Mouse (Mus musculus) left cerebral cortex, postnatal 4 days (tissue): Measurements from ENCODE around the gene Olfr221. TPM values are rescaled to one million over a fixed set of nuclear protein-coding genes. Genes with fewer than 3 reads are reported as not detected.
A peak's percentile ranks its signal among the peaks of the same experiment; 100 is the strongest.

Experiments
- DNase-seq: peaks from one replicate; pipeline ENCODE4 v3.0.0-alpha.2; 2022
- intact Hi-C: fragments of 180-260 bp; cut with DNase I; formaldehyde crosslinking; loops from one replicate; pipeline ENCODE4 v1.15.1; 2025
- total RNA-seq, 2 experiments: library from RNA; stranded (reverse); gene quantifications; 2 replicates each; pipeline ENCODE4 v1.2.3; 2021

Olfr221 gene
- total RNA-seq, 2 experiments from 2014 or later = not detected

- DNase-seq = peak; percentile 99
- intact Hi-C loops = no loop called here
Observed at GRCm38 (mm10) chr14:52019590-52020340, 22.5 kb downstream of the Olfr221 start.

DNA sequence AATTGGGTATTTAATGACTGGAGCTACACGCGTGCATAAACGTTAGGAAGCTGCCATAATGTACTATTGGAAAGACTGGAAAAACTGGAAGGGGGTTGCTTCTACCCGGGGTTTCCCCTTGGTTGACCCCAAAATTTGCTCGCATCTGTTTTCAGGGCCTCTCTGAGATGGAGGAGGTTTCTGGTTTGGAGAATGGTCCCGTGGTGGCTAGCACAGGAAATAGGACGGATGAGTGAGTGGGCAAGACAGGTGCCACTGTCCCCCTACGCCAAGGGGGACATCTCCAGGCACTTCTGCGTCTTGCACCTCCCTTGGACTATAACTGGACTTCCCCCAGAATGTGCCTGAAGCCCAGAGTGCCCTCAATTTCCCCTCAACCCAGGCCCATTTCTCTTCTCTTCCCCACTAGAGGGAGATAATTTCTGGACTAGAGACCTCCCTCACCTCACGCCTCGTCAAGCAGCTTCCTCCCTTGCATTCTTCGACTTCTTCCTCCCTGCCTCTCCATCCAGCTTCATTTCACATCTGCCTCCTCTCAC lies 23.1 kb downstream of the Olfr221 start:
- intact Hi-C loops = no loop called here
- no peak for DNase-seq

- intact Hi-C loops = no loop called here
- no peak for DNase-seq
Observed at GRCm38 (mm10) chr14:52018248-52019050, 23.8 kb downstream of the Olfr221 start.

DNA sequence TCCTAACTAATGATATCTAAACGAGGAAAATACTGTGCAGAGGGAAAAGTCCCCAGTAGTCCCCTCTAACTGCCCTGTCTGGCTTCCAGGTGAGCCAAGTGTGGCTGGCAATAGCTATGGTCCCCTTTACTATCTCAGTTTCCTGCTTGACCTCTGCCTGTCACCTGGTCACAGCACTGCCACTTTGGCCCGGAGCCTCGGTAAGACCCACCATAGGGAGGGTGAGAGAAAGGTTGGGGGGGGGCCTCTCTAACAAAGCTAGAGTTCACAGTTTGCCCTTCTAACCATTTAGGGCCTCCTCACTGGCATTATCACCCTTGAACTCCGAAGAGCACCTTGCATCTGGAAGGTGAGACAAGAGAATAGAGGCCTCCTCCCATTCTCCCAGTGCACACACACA lies 24.6 kb downstream of the Olfr221 start:
- intact Hi-C loops = no loop called here
- DNase-seq = no peak

- intact Hi-C loops = no loop called here
- DNase-seq = no peak
Observed at GRCm38 (mm10) chr14:52016625-52017405, 25.4 kb downstream of the Olfr221 start.

- no peak for DNase-seq
Observed at GRCm38 (mm10) chr14:52015445-52016100, 26.7 kb downstream of the Olfr221 start, which contains the start of gene Tmem253. Gene Tmem253 (plus strand): TSS chr14:52015658.

GRCm38 (mm10) chr14:52014761-52015311 lies 27.4 kb downstream of the Olfr221 start:
- DNase-seq = peak; percentile 81
- intact Hi-C loops = no loop called here

More at GRCm38 (mm10) chr14:52015445-52016100, 26.7 kb downstream of the Olfr221 start, which contains the start of gene Tmem253:
- intact Hi-C loops = no loop called here

DNA sequence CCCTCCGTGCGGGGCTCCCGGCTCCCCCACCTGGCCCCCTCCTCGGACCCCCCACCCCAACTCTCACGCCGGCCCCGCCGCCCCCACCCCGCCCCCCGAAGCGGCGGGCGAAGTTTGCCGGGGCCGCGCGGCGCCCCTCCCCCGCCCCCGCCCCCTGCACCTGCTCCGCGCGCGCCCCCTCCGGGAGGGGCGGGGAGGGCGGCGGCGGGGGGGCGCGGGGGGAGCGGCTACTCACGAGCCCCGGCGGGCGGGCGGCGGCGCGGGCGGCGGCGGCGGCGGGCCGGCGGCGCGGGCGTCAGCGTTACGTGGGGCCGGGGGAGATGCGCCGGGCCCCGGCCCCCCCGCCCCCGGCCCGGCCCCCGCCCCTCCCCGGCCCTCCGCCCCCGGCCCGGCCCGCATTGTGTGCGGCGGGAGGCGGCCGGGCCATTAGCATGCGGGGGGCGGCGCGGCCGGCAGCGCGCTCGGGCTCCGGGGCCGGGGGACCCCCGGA lies 27.9 kb downstream of the Olfr221 start:
- intact Hi-C loops = no loop called here
- no peak for DNase-seq

- intact Hi-C loops = no loop called here
- DNase-seq = peak; percentile 60
Observed at GRCm38 (mm10) chr14:52013771-52014219, 28.5 kb downstream of the Olfr221 start.

DNA sequence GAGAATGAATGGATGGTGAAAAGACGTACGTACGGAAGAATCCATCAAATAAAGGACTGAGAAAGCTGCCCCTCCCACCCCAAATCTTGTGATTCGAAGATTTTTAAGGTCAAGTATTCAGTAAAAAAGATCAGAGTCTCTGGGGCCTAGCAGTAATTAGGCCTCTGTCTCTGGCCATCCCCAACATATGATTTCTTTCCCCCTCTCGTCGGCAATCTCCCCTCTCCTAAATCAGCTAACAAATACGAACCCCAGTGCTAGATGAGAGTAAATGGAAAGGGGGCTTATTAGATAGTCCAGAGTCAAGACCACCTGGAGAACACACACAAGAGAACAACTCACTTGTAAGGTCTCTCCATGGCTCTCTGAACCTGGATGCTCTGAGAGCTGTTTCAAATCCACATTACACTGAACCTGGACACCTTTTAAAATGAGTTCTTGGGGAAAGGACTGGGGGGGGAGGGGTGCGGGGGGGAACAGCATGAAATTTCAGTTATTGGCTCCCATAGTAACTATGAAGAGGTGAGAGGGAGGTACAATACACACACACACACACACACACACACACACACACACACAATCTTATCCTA lies 29.1 kb downstream of the Olfr221 start:
- no peak for DNase-seq
- intact Hi-C loops = no loop called here

DNA sequence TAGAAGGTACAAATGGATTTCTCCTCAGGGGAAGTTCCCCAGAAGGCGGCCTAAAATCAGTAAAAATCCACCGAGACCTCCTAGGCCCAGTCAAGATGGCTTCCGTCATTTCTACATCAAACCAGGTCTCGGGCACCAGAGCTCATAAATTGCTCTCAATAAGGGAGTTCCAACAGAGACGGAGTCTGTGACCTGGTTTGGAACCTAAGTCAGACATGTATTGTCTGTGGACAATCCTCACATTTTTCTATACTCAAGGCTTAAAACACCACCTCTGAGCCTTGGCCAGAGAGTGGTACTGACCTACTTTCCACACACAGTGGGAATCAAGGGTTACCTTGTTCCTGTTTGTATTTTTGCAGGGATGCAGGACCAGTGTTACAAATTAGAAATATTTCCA lies 29.7 kb downstream of the Olfr221 start:
- intact Hi-C loops = no loop called here
- DNase-seq = no peak

GRCm38 (mm10) chr14:52012085-52012484 lies 30.2 kb downstream of the Olfr221 start:
- peak; percentile 60 for DNase-seq
- intact Hi-C loops = no loop called here

- intact Hi-C loops = no loop called here
- DNase-seq = no peak
Observed at GRCm38 (mm10) chr14:52011683-52012082, 30.6 kb downstream of the Olfr221 start.

DNA sequence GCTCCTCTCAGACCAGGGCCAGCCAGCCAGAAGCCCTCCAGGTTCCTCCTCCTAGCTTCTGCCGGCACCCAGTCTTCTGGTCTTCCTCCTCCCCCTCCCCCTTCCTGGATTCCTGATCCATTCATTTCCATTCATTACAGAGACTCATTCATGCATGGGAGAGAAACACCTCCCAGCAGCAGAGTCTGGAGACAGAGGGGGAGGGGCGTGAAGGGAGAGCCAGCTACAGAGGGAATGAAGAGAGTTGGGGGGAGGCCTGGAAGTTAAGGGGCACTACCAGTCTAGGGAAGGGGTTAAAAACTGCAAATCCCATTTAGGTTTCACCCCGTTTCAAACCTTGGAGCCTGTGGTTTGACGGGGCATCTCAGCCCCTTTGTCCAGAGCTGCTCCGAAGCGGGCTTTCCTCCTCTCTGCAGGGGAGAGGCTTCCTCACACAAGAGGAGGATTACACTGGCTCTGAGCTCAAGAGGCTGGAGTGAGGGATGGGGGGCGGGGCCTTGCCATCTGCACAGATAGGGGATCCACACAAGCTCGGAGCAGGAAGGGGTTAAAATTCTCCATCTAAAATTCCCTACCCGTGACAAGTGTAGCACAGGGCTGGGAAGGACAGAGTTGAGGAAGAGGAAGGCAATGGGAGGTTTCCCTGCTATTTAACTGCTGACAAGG lies 31.7 kb downstream of the Olfr221 start:
- intact Hi-C loops = no loop called here

GRCm38 (mm10) chr14:52009841-52010240 lies 32.4 kb downstream of the Olfr221 start:
- no peak for DNase-seq
- intact Hi-C loops = loop anchor here (5.0 kb wide), 1 partner anchor 118 kb away; the partner anchor contains the start of gene Slc39a2

More for the DNA sequence above, 31.7 kb downstream of the Olfr221 start:
- peak; percentile 91 for DNase-seq

DNA sequence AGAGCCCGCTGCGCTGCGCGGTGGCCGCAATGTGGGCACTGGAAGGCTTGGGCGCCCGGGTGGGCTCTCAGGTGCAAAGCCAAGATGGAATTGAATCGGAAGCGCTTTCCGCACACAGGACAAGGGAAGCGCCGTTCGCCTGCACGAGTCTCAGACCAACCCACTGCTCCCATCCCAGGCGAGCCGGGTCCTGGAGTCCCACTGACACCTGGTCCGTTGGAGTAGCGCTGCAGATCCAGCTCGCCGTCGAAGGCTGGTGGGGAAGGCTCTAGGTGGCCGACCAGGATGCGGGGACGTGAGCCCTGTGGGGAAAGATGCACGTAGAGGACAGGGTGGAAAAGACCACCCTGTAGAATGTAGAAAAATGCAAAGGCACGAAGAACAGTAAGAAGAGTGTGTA lies 32.9 kb downstream of the Olfr221 start:
- no peak for DNase-seq
- intact Hi-C loops = loop anchor here (5.0 kb wide), 1 partner anchor 117 kb away; the partner anchor contains the start of gene Slc39a2

DNA sequence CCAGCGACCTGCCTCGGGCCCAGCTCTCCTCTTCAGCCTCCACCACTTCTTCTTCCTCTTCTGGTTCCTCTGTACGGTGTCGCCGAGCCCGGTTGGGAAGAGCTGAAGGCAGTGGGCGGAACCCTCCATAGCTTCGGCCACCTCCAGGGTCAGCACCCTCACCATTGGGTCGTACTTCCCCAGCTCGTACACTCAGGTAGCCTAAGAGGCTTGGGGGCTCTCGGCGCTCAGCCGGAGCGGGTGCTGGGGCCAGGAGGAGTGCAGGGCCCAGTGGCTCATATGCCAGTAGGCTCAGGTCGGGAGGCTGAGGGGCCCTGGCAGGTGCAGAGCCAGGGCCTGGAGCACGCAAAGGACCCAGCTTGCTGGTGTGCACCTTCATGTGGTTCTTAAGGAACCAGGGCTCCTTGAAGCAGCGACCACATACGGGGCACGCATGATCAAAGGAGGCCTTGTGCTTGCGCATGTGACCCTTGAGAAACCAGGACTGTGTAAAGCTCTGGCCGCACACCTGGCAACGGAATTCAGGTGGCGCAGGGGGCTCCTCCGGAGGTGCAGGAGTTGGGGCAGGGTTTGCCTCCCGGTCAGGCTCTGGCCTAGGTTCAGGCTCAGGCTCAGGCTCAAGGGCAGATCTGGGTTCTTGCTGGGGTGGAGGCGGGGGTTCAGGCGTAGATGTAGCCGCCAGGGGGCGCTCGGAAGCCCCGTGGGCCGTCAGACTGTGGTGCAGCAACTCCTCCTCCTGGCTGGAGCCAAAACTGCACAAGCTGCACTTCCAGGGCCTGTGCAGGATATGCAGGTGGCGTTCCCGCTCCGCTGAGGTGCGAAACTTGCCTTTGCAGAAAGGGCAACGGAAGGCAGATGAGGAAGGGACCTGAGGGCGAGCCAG lies 33.7 kb downstream of the Olfr221 start:
- intact Hi-C loops = loop anchor here (5.0 kb wide), 1 partner anchor 116 kb away; the partner anchor contains the start of gene Slc39a2
- DNase-seq = peak; percentile 95
